In the genomic region with DNA sequence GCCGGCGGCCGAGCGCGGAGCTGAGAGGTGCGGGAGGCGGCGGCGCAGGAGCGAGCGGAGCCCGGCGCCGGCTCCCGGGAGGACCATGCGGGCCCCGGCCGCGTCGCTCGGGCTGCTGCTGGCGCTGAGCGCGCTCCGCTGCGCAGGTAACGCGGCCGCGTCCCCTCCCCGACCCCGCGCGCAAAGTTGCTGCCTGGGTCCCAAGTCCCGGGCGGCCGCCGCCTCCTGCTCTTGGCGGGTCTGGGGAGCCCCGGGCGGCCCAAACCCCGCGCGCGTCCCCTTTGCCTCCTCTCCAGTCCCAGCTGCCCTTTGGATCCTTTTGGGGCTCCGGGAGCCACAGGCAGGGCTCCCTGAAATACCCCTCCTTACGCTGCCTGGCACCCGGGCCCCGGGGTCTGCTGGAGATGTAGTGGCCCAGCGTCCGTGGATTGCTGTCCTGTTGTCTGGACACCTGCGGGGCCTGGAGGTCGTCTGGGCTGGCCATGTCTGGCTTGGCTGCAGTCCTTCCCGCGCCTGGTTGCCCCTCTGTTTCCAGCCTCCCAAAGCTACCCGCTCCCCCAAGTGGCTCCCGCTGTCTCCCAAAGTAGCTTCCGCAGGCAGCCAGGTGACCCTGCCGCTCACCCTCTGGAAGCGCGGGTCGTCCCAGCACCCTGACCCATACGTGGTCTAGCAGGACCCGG, we compare ENCODE assay signal across 8 mouse cellular contexts. TPM values are rescaled to one million over a fixed set of nuclear protein-coding genes. Genes with fewer than 3 reads are reported as not detected.
DNase-seq lines count a peak whose midpoint lies in the region; ATAC-seq and TF ChIP-seq lines count a peak whose summit lies in the region.

No protein-coding gene starts in this region.

- H3K9me3 ChIP-seq in kidney, postnatal 0 days (replicated peaks; ENCODE audit: low read length) = no peaks in the 10 kb centered on the region
- no peaks in the 10 kb centered on the region for H3K9me3 ChIP-seq in embryonic facial prominence, embryonic 12.5 days
- H3K9me3 ChIP-seq in hindbrain, postnatal 0 days (ENCODE audit: low read length) = no peaks in the 10 kb centered on the region

- no peak overlapping the region for H3ac ChIP-seq in myocyte (ENCODE audit: control insufficient read depth, insufficient read length)

- no peak for TF ChIP-seq CTCF in kidney, postnatal 0 days (IDR thresholded peaks at IDR 0.05; ENCODE audit: low read depth)
- TF ChIP-seq CTCF in hindbrain, postnatal 0 days (IDR thresholded peaks at IDR 0.05; ENCODE audit: low read depth) = no peak

- peaks cover 14% of the 10 kb centered on the region for H3K4me1 ChIP-seq in kidney, postnatal 0 days (replicated peaks; ENCODE audit: insufficient read depth, low read length)
- H3K4me1 ChIP-seq in embryonic facial prominence, embryonic 12.5 days = peaks cover 8% of the 10 kb centered on the region
- peaks cover 5% of the 10 kb centered on the region; the same call in 1 of the 2 replicates for H3K4me1 ChIP-seq in hindbrain, postnatal 0 days (ENCODE audit: insufficient read depth, low read length)

- ATAC-seq in kidney, postnatal 0 days (replicated peaks; ENCODE audit: low FRiP score, low read depth) = no peak
- no peak for ATAC-seq in embryonic facial prominence, embryonic 12.5 days (ENCODE audit: insufficient number of reproducible peaks, insufficient read depth, low FRiP score, low TSS enrichment)
- no peak for ATAC-seq in hindbrain, postnatal 0 days
- no peak for ATAC-seq in erythroblast, adult 5-6 weeks (replicated peaks; ENCODE audit: low FRiP score, poor library complexity, severe bottlenecking)

- no peak for TF ChIP-seq POLR2A in myocyte (IDR thresholded peaks at IDR 0.05; ENCODE audit: insufficient read length, low read depth)

- no peaks in the 10 kb centered on the region for H3K79me2 ChIP-seq in myocyte (ENCODE audit: control insufficient read depth, insufficient read depth)

- no peak overlapping the region for H3K27ac ChIP-seq in kidney, postnatal 0 days
- no peak overlapping the region for H3K27ac ChIP-seq in embryonic facial prominence, embryonic 12.5 days
- peak overlapping the region; percentile 79 for H3K27ac ChIP-seq in hindbrain, postnatal 0 days

- no peak overlapping the region for H3K9ac ChIP-seq in kidney, postnatal 0 days (ENCODE audit: low read depth, low read length)
- H3K9ac ChIP-seq in embryonic facial prominence, embryonic 12.5 days = peak overlapping the region; percentile 45
- peak overlapping the region; percentile 65 for H3K9ac ChIP-seq in hindbrain, postnatal 0 days (replicated peaks; ENCODE audit: low read length)

- peaks cover 36% of the 10 kb centered on the region for H3K27me3 ChIP-seq in kidney, postnatal 0 days (ENCODE audit: insufficient read depth, low read length)
- peaks cover 74% of the 10 kb centered on the region for H3K27me3 ChIP-seq in embryonic facial prominence, embryonic 12.5 days
- H3K27me3 ChIP-seq in hindbrain, postnatal 0 days (ENCODE audit: insufficient read depth, low read length) = peaks cover 11% of the 10 kb centered on the region
- H3K27me3 ChIP-seq in myocyte (ENCODE audit: control insufficient read depth, insufficient read depth, insufficient read length) = peaks cover 63% of the 10 kb centered on the region

- H3K4me3 ChIP-seq in kidney, postnatal 0 days (replicated peaks; ENCODE audit: low read depth, low read length) = peak overlapping the region; percentile 42
- peak overlapping the region; percentile 51 for H3K4me3 ChIP-seq in embryonic facial prominence, embryonic 12.5 days
- H3K4me3 ChIP-seq in hindbrain, postnatal 0 days (ENCODE audit: low read length) = peak overlapping the region; percentile 47
- no peak overlapping the region for H3K4me3 ChIP-seq in myocyte

- under 1% methylated on average over 61 of the region's 64 CpGs for WGBS in kidney, postnatal 0 days
- under 1% methylated on average over 60 of the region's 64 CpGs for WGBS in embryonic facial prominence, embryonic 12.5 days
- WGBS in hindbrain, postnatal 0 days = 2% methylated on average over 60 of the region's 64 CpGs

- H3K4me2 ChIP-seq in kidney, postnatal 0 days (ENCODE audit: low read length) = peak overlapping the region; percentile 77
- H3K4me2 ChIP-seq in embryonic facial prominence, embryonic 12.5 days (replicated peaks) = peak overlapping the region; percentile 91
- H3K4me2 ChIP-seq in hindbrain, postnatal 0 days (ENCODE audit: low read depth, low read length) = peak overlapping the region; percentile 68
- peak overlapping the region; percentile 57 for H3K4me2 ChIP-seq in myocyte (ENCODE audit: low read depth)

- no peak for DNase-seq in kidney, postnatal 0 days (ENCODE audit: low spot score)
- DNase-seq in kidney, postnatal 14 days = no peak
- no peak for DNase-seq in hindbrain, postnatal 0 days (ENCODE audit: low spot score)
- DNase-seq in left cerebral cortex, postnatal 25 days (ENCODE audit: low spot score in 2 of 2) = no peak
- DNase-seq in thymus, postnatal 14 days = no peak

- intact Hi-C loops in left cerebral cortex, postnatal 25 days (cut with DNase I) = loop anchor here (2.0 to 10.0 kb wide), 8 partner anchors 52 to 1202 kb away; no protein-coding TSS in a partner anchor

- no peaks in the 10 kb centered on the region for H3K36me3 ChIP-seq in kidney, postnatal 0 days (ENCODE audit: insufficient read depth, low read length)
- no peaks in the 10 kb centered on the region for H3K36me3 ChIP-seq in embryonic facial prominence, embryonic 12.5 days
- H3K36me3 ChIP-seq in hindbrain, postnatal 0 days (ENCODE audit: insufficient read depth, low read length) = no peaks in the 10 kb centered on the region
- H3K36me3 ChIP-seq in myocyte (ENCODE audit: control insufficient read depth, insufficient read depth) = no peaks in the 10 kb centered on the region

TF ChIP-seq in myocyte, 11 proteins besides CTCF, POLR2A, EP300 and RAD21:
- TF ChIP-seq MYOG (IDR thresholded peaks at IDR 0.05; ENCODE audit: control insufficient read depth in 1 of 3, insufficient read depth in 1 of 3, insufficient read length in 2 of 3, low read depth in 2 of 3) (no peak), USF1 (IDR thresholded peaks at IDR 0.05; ENCODE audit: low read depth) (no peak), SRF (IDR thresholded peaks at IDR 0.05; ENCODE audit: control insufficient read depth, insufficient read length, low read depth) (no peak), POLR2AphosphoS2 (IDR thresholded peaks at IDR 0.05; ENCODE audit: insufficient read length, low read depth) (no peak), CEBPB (IDR thresholded peaks at IDR 0.05; ENCODE audit: insufficient read depth, poor library complexity, severe bottlenecking) (no peak), E2F4 (IDR thresholded peaks at IDR 0.05; ENCODE audit: insufficient read depth) (no peak), REST (IDR thresholded peaks at IDR 0.05; ENCODE audit: insufficient read depth, insufficient read length) (no peak)

RNA-seq across cellular contexts. Expression of a gene that starts 1.1 kb away (rescaled TPM):
- polyA plus RNA-seq in kidney, postnatal 0 days (2015; fragmentation: Nextera tagmentation; extraction: Ambion mirVana) = 0.27 and 0.28 TPM in 2 replicates
- 0.64 and 0.97 TPM in 2 replicates for polyA plus RNA-seq in embryonic facial prominence, embryonic 12.5 days (2016; fragmentation: Nextera tagmentation; extraction: Ambion mirVana)
- 45.9 and 46.6 TPM in 2 replicates for total RNA-seq in hindbrain, postnatal 0 days (2014; rRNA removed)
- polyA plus RNA-seq in hindbrain, postnatal 0 days (2015; fragmentation: Nextera tagmentation; extraction: Ambion mirVana) = 6.1 and 6.9 TPM in 2 replicates
- polyA plus RNA-seq in myocyte (2012; fragmentation: generic; extraction: Trizol) = 0.01 TPM
- 100 to 1,000 TPM; 125 to 141 TPM for total RNA-seq in left cerebral cortex, postnatal 25 days (2021)
- not detected in 2 replicates for total RNA-seq in erythroblast, adult 5-6 weeks (2015; ENCODE audit: low replicate concordance)
- total RNA-seq in erythroblast, adult 5-6 weeks (2017; ENCODE audit: low replicate concordance) = not detected in 2 replicates

RNA-seq across cellular contexts. Expression of a gene that starts 57.1 kb away (rescaled TPM):
- 22.0 and 25.5 TPM in 2 replicates for polyA plus RNA-seq in kidney, postnatal 0 days (2015; fragmentation: Nextera tagmentation; extraction: Ambion mirVana)
- 41.5 and 42.5 TPM in 2 replicates for polyA plus RNA-seq in embryonic facial prominence, embryonic 12.5 days (2016; fragmentation: Nextera tagmentation; extraction: Ambion mirVana)
- total RNA-seq in hindbrain, postnatal 0 days (2014; rRNA removed) = 124 and 125 TPM in 2 replicates
- polyA plus RNA-seq in hindbrain, postnatal 0 days (2015; fragmentation: Nextera tagmentation; extraction: Ambion mirVana) = 77.3 and 77.6 TPM in 2 replicates
- 70.7 TPM for polyA plus RNA-seq in myocyte (2012; fragmentation: generic; extraction: Trizol)
- 10 to 100 TPM; 43.0 to 52.1 TPM for total RNA-seq in left cerebral cortex, postnatal 25 days (2021)
- total RNA-seq in erythroblast, adult 5-6 weeks (2015; ENCODE audit: low replicate concordance) = 1.3 and 2.3 TPM in 2 replicates
- total RNA-seq in erythroblast, adult 5-6 weeks (2017; ENCODE audit: low replicate concordance) = 4.2 and 6.0 TPM in 2 replicates
